Mouse (Mus musculus): ENCODE results near the gene Col5a1.

GRCm38 (mm10) chr2:28075616-28076187 is 189.5 kb downstream of the Col5a1 start:
- TF ChIP-seq CTCF (IDR thresholded peaks at IDR 0.05; ENCODE audit: borderline replicate concordance, control insufficient read depth, extremely low read depth, insufficient read depth, low read length, poor library complexity) (no peak), POLR2A (IDR thresholded peaks at IDR 0.05; ENCODE audit: control insufficient read depth, extremely low read depth, insufficient read depth, low read length, poor library complexity) (no peak)

Measured in thymus, adult 2 months (tissue).